Mouse (Mus musculus) ES-E14 (cell line): Measurements from ENCODE around the gene Xylt1.

Experiments
- CHD2 ChIP-seq: IDR thresholded peaks from 2 replicates; pipeline ENCODE4 v1.6.1; 2014; ENCODE audit warnings: mild to moderate bottlenecking, low read depth, low read length, inconsistent platforms
- HCFC1 ChIP-seq: IDR thresholded peaks from 2 replicates; pipeline ENCODE4 v1.6.1; 2012; ENCODE audit warnings: low read length, inconsistent platforms, borderline replicate concordance; ENCODE audit not compliant: insufficient read depth

GRCm38 (mm10) chr7:117524430-117525214 lies 143.8 kb downstream of the Xylt1 start:
- TF ChIP-seq HCFC1 (no peak), CHD2 (no peak)
